Mouse (Mus musculus): ENCODE measurements around the gene Slc5a5. TPM values are rescaled to one million over a fixed set of nuclear protein-coding genes. Genes with fewer than 3 reads are reported as not detected.

Slc5a5 gene
- total RNA-seq, 2 experiments from 2014 or later = 0.11 TPM; not detected in 1

Small RNAs within 50 kb of the gene (microRNA-seq; reads per million reads assigned to microRNA genes)
- gene Mir1969 = 4.5 to 5.9 reads per million in 2 experiments
- gene Mir7067 = 2.0 to 3.8 reads per million in 2 experiments

Other genes with a start within 250 kb of the Slc5a5 start
- 10 to 100 TPM; 32.2 to 38.4 TPM for gene Pgpep1, start 232.4 kb downstream of the Slc5a5 start, total RNA-seq (2021)
- 100 to 1,000 TPM; 107 to 120 TPM for gene Lsm4, start 219.5 kb downstream of the Slc5a5 start, total RNA-seq (2021)
- gene Jund, start 193.8 kb downstream of the Slc5a5 start, total RNA-seq (2021) = 100 to 1,000 TPM; 254 to 261 TPM
- under 1 TPM; 0.10 to 0.11 TPM for gene Iqcn, start 189.3 kb downstream of the Slc5a5 start, total RNA-seq (2021)
- gene Gm3336, start 174.2 kb downstream of the Slc5a5 start, total RNA-seq (2021) = not detected
- 1 to 10 TPM in 1 of 2 experiments, under 1 TPM in 1; 0.74 to 1.0 TPM for gene Pde4c, start 169.0 kb downstream of the Slc5a5 start, total RNA-seq (2021)
- gene Rab3a, start 138.1 kb downstream of the Slc5a5 start, total RNA-seq (2021) = 10 to 100 TPM; 27.3 to 28.7 TPM
- gene Mpv17l2, start 131.8 kb downstream of the Slc5a5 start, total RNA-seq (2021) = 10 to 100 TPM; 35.8 to 37.9 TPM
- gene Pik3r2, start 116.0 kb downstream of the Slc5a5 start, total RNA-seq (2021) = 10 to 100 TPM; 36.0 to 39.2 TPM
- gene Mast3, start 87.7 kb downstream of the Slc5a5 start, total RNA-seq (2021) = 1 to 10 TPM; 8.4 to 8.9 TPM
- gene Il12rb1, start 84.3 kb downstream of the Slc5a5 start, total RNA-seq (2021) = under 1 TPM in 1 of 2 experiments, not detected in 1; 0.12 TPM
- 1 to 10 TPM; 5.1 to 7.5 TPM for gene Arrdc2, start 53.0 kb downstream of the Slc5a5 start, total RNA-seq (2021)
- 1 to 10 TPM; 2.5 to 3.0 TPM for gene Kcnn1, start 29.5 kb downstream of the Slc5a5 start, total RNA-seq (2021)
- 10 to 100 TPM; 42.6 to 46.2 TPM for gene Ccdc124, start 18.8 kb downstream of the Slc5a5 start, total RNA-seq (2021)
- gene Rpl18a, start 4.7 kb upstream of the Slc5a5 start, total RNA-seq (2021) = 1,000 to 10,000 TPM; 1,266 to 1,294 TPM
- gene Map1s, start 13.2 kb upstream of the Slc5a5 start, total RNA-seq (2021) = 10 to 100 TPM; 35.2 to 36.0 TPM